Mouse (Mus musculus) limb, embryonic 10.5 days (tissue): ENCODE results near the gene Brca1. TPM values are rescaled to one million over a fixed set of nuclear protein-coding genes. Genes with fewer than 3 reads are reported as not detected.
"Not testable (repeated sequence)": the region's sequence is repeated elsewhere in the genome, so short reads cannot be mapped to it uniquely, and the experiment has no call there.

Experiments used
- DNase-seq: peaks from one replicate; pipeline ENCODE4 v3.0.0-alpha.2; 2017; ENCODE audit warnings: low spot score
- H3K27ac ChIP-seq: fragments of 300-500 bp; sonication (generic); 2 replicates; pipeline ENCODE4 v1.5.1; 2016; ENCODE audit warnings: mild to moderate bottlenecking
- H3K27me3 ChIP-seq: fragments of 300-500 bp; sonication (generic); 2 replicates; pipeline ENCODE4 v1.6.1; 2016; ENCODE audit warnings: low read depth, mild to moderate bottlenecking; ENCODE audit not compliant: poor library complexity, severe bottlenecking
- H3K36me3 ChIP-seq: fragments of 300-500 bp; sonication (generic); 2 replicates; pipeline ENCODE4 v1.6.1; 2016; ENCODE audit warnings: mild to moderate bottlenecking, moderate library complexity
- H3K4me1 ChIP-seq: fragments of 300-500 bp; sonication (generic); 2 replicates; pipeline ENCODE4 v1.6.1; 2016
- H3K4me3 ChIP-seq: fragments of 300-500 bp; sonication (generic); 2 replicates; pipeline ENCODE4 v1.5.1; 2016; ENCODE audit warnings: mild to moderate bottlenecking, moderate library complexity
- H3K9me3 ChIP-seq: fragments of 300-500 bp; sonication (generic); replicated peaks from 2 replicates; pipeline ENCODE4 v1.6.1; 2016; ENCODE audit warnings: mild to moderate bottlenecking
- WGBS: fragments of 180-500 bp; shearing (Covaris S2); methylation state at CpG from one replicate; pipeline ENCODE4 v1.1.7; 2016; 5-methylcytosine and 5-hydroxymethylcytosine counted together
- polyA plus RNA-seq: library from polyadenylated mRNA; unstranded; fragments of >200 nt; fragmentation: Nextera tagmentation; extraction: Ambion mirVana; gene quantifications from 2 replicates; pipeline ENCODE4 v1.2.1, GENCODE M21; 2016

Gene Brca1
- 22.2 and 22.6 TPM in 2 replicates for polyA plus RNA-seq

- Histone ChIP-seq H3K36me3 (peaks cover 49% of the 10 kb centered on the region), H3K9me3 (no peaks in the 10 kb centered on the region), H3K4me3 (peak within 1 kb of the TSS; percentile 81), H3K4me1 (peaks cover 19% of the 10 kb centered on the region), H3K27ac (peak within 1 kb of the TSS; percentile 93), H3K27me3 (no peaks in the 10 kb centered on the region)
- peak; percentile 97 for DNase-seq
- WGBS, result under 1% methylated on average over 43 of the region's 43 CpGs
Observed at GRCm38 (mm10) chr11:101551751-101552475, at the start of gene Brca1, which contains the start of gene Nbr1. Gene Brca1, minus strand, starts transcription at chr11:101551955. Gene Nbr1, plus strand, starts transcription at chr11:101552149.

GRCm38 (mm10) chr11:101599156-101599555 lies 47.4 kb upstream of the Brca1 start, which contains the start of gene Gm11634:
Gene Gm11634, minus strand, starts transcription at chr11:101599256.
- Histone ChIP-seq H3K36me3 (no peaks in the 10 kb centered on the region), H3K4me3 (no peak within 1 kb of the TSS), H3K4me1 (peaks cover 2% of the 10 kb centered on the region), H3K9me3 (no peaks in the 10 kb centered on the region), H3K27me3 (no peaks in the 10 kb centered on the region), H3K27ac (no peak within 1 kb of the TSS)
- 80% methylated on average over 6 of the region's 6 CpGs for WGBS
- DNase-seq, result no peak

GRCm38 (mm10) chr11:101589989-101590624 lies 38.4 kb upstream of the Brca1 start:
- DNase-seq, result no peak
- peaks cover 11% of the 10 kb centered on the region for H3K4me1 ChIP-seq
- H3K4me3 ChIP-seq, result no peak overlapping the region
- 0 out of 2 replicates have a peak, but pooled peaks cover 4% of the 10 kb centered on the region for H3K36me3 ChIP-seq
- no peaks in the 10 kb centered on the region for H3K27me3 ChIP-seq
- no peaks in the 10 kb centered on the region for H3K9me3 ChIP-seq
- 79% methylated on average over 12 of the region's 12 CpGs for WGBS
- H3K27ac ChIP-seq, result no peak overlapping the region

GRCm38 (mm10) chr11:101589444-101589843 lies 37.7 kb upstream of the Brca1 start:
- peak; percentile 63 for DNase-seq
- 34% methylated on average over 5 of the region's 5 CpGs for WGBS
- 0 out of 2 replicates have a peak, but pooled peaks cover 4% of the 10 kb centered on the region for H3K36me3 ChIP-seq

GRCm38 (mm10) chr11:101588868-101589267 lies 37.1 kb upstream of the Brca1 start:
- no peak overlapping the region for H3K4me3 ChIP-seq
- 90% methylated on average over 7 of the region's 7 CpGs for WGBS
- H3K27me3 ChIP-seq, result no peaks in the 10 kb centered on the region
- DNase-seq, result no peak
- 0 out of 2 replicates have a peak, but pooled peaks cover 4% of the 10 kb centered on the region for H3K36me3 ChIP-seq
- no peaks in the 10 kb centered on the region for H3K9me3 ChIP-seq
- no peak overlapping the region for H3K27ac ChIP-seq
- peaks cover 6% of the 10 kb centered on the region for H3K4me1 ChIP-seq

More at GRCm38 (mm10) chr11:101589444-101589843, 37.7 kb upstream of the Brca1 start:
- H3K4me1 ChIP-seq, result peaks cover 11% of the 10 kb centered on the region
- H3K9me3 ChIP-seq, result no peaks in the 10 kb centered on the region
- no peak overlapping the region for H3K27ac ChIP-seq
- H3K27me3 ChIP-seq, result no peaks in the 10 kb centered on the region
- H3K4me3 ChIP-seq, result no peak overlapping the region

- no peak overlapping the region for H3K27ac ChIP-seq
- H3K36me3 ChIP-seq, result 0 out of 2 replicates have a peak, but pooled peaks cover 4% of the 10 kb centered on the region
- no peaks in the 10 kb centered on the region for H3K9me3 ChIP-seq
- H3K27me3 ChIP-seq, result no peaks in the 10 kb centered on the region
- 88% methylated on average over 10 of the region's 10 CpGs for WGBS
- no peak for DNase-seq
- H3K4me1 ChIP-seq, result no peaks in the 10 kb centered on the region
- no peak overlapping the region for H3K4me3 ChIP-seq
Observed at GRCm38 (mm10) chr11:101587676-101588075, 35.9 kb upstream of the Brca1 start.

- no peaks in the 10 kb centered on the region for H3K27me3 ChIP-seq
- DNase-seq, result no peak
- 84% methylated on average over 4 of the region's 4 CpGs for WGBS
- H3K4me3 ChIP-seq, result no peak overlapping the region
- H3K9me3 ChIP-seq, result no peaks in the 10 kb centered on the region
- peaks cover 10% of the 10 kb centered on the region for H3K36me3 ChIP-seq
- peaks cover 9% of the 10 kb centered on the region for H3K4me1 ChIP-seq
- H3K27ac ChIP-seq, result no peak overlapping the region
Observed at GRCm38 (mm10) chr11:101585805-101586204, 34.0 kb upstream of the Brca1 start.

GRCm38 (mm10) chr11:101585031-101585430 lies 33.3 kb upstream of the Brca1 start:
- not testable (repeated sequence) for H3K4me1 ChIP-seq, H3K4me3 ChIP-seq, H3K27ac ChIP-seq, H3K27me3 ChIP-seq, DNase-seq, H3K9me3 ChIP-seq
- peaks cover 17% of the 10 kb centered on the region for H3K36me3 ChIP-seq
- WGBS, result 96% methylated on average over 1 of the region's 1 CpGs

- Histone ChIP-seq H3K4me1 (peaks cover 9% of the 10 kb centered on the region), H3K9me3 (no peaks in the 10 kb centered on the region), H3K36me3 (peaks cover 36% of the 10 kb centered on the region), H3K27ac (no peak overlapping the region), H3K4me3 (no peak overlapping the region), H3K27me3 (no peaks in the 10 kb centered on the region)
- 91% methylated on average over 2 of the region's 2 CpGs for WGBS
- no peak for DNase-seq
Observed at GRCm38 (mm10) chr11:101583205-101583604, 31.4 kb upstream of the Brca1 start.

- peak within 1 kb of the TSS; percentile 51 for H3K4me3 ChIP-seq
- peak within 1 kb of the TSS; percentile 61 for H3K27ac ChIP-seq
- peaks cover 9% of the 10 kb centered on the region for H3K4me1 ChIP-seq
- no peaks in the 10 kb centered on the region for H3K27me3 ChIP-seq
- 21% methylated on average over 31 of the region's 31 CpGs for WGBS
- H3K9me3 ChIP-seq, result no peaks in the 10 kb centered on the region
- peaks cover 40% of the 10 kb centered on the region for H3K36me3 ChIP-seq
- peak; percentile 82 for DNase-seq
Observed at GRCm38 (mm10) chr11:101582054-101583035, 30.6 kb upstream of the Brca1 start, which contains the start of gene Tmem106a. Gene Tmem106a, plus strand, starts transcription at chr11:101582242.

- H3K36me3 ChIP-seq, result peaks cover 52% of the 10 kb centered on the region
- no peak for DNase-seq
- WGBS, result 77% methylated on average over 6 of the region's 6 CpGs
- no peak overlapping the region for H3K27ac ChIP-seq
- peaks cover 9% of the 10 kb centered on the region for H3K4me1 ChIP-seq
- no peaks in the 10 kb centered on the region for H3K9me3 ChIP-seq
- peak overlapping the region; percentile 51; the same call in 1 of the 2 replicates for H3K4me3 ChIP-seq
- no peaks in the 10 kb centered on the region for H3K27me3 ChIP-seq
Observed at GRCm38 (mm10) chr11:101581081-101581764, 29.5 kb upstream of the Brca1 start.

- Histone ChIP-seq H3K4me3 (no peak overlapping the region), H3K36me3 (peaks cover 99% of the 10 kb centered on the region), H3K27me3 (no peaks in the 10 kb centered on the region), H3K9me3 (no peaks in the 10 kb centered on the region), H3K4me1 (no peaks in the 10 kb centered on the region), H3K27ac (no peak overlapping the region)
- DNase-seq, result no peak
- WGBS, result 83% methylated on average over 6 of the region's 6 CpGs
Observed at GRCm38 (mm10) chr11:101576116-101576515, 24.4 kb upstream of the Brca1 start.
